Mouse (Mus musculus): Measurements from ENCODE around the gene Lcn9. TPM values are rescaled to one million over a fixed set of nuclear protein-coding genes. Genes with fewer than 3 reads are reported as not detected.
"Not testable (repeated sequence)": the region's sequence is repeated elsewhere in the genome, so short reads cannot be mapped to it uniquely, and the experiment has no call there.

The Lcn9 gene
- polyA plus RNA-seq, 1 experiment from 2014 or later: not detected

- H3K4me1 ChIP-seq (replicated peaks): no peaks in the 10 kb centered on the region
- H3K4me2 ChIP-seq: no peak overlapping the region
- H3K27me3 ChIP-seq: no peaks in the 10 kb centered on the region; the same call in 1 of the 2 replicates
- no peak overlapping the region for H3K9ac ChIP-seq
- no peak overlapping the region for H3K27ac ChIP-seq (replicated peaks)
- ATAC-seq (ENCODE audit: insufficient read depth): no peak
- H3K4me3 ChIP-seq (replicated peaks): no peak overlapping the region
- H3K36me3 ChIP-seq (replicated peaks): no peaks in the 10 kb centered on the region
- WGBS (ENCODE audit: insufficient replicate concordance): 30% methylated on average over 5 of the region's 5 CpGs
- H3K9me3 ChIP-seq (replicated peaks): no peaks in the 10 kb centered on the region
Measured at GRCm38 (mm10) chr2:25798065-25798464, 24.9 kb upstream of the Lcn9 start.

GRCm38 (mm10) chr2:25811711-25812110 lies 11.2 kb upstream of the Lcn9 start:
- Histone ChIP-seq H3K27ac (replicated peaks) (no peak overlapping the region), H3K9me3 (replicated peaks) (no peaks in the 10 kb centered on the region), H3K27me3 (no peaks in the 10 kb centered on the region), H3K4me2 (no peak overlapping the region), H3K4me1 (replicated peaks) (no peaks in the 10 kb centered on the region), H3K9ac (no peak overlapping the region), H3K36me3 (replicated peaks) (no peaks in the 10 kb centered on the region), H3K4me3 (replicated peaks) (no peak overlapping the region)
- WGBS (ENCODE audit: insufficient replicate concordance): 44% methylated on average over 2 of the region's 2 CpGs
- no peak for ATAC-seq (ENCODE audit: insufficient read depth)

GRCm38 (mm10) chr2:25813364-25813763 lies 9.6 kb upstream of the Lcn9 start:
- H3K27ac ChIP-seq (replicated peaks): no peak overlapping the region
- H3K4me1 ChIP-seq (replicated peaks): no peaks in the 10 kb centered on the region
- no peaks in the 10 kb centered on the region for H3K9me3 ChIP-seq (replicated peaks)
- no peak for ATAC-seq (ENCODE audit: insufficient read depth)
- no peak overlapping the region for H3K4me3 ChIP-seq (replicated peaks)
- no peaks in the 10 kb centered on the region for H3K27me3 ChIP-seq
- H3K9ac ChIP-seq: no peak overlapping the region
- 58% methylated on average over 5 of the region's 5 CpGs for WGBS (ENCODE audit: insufficient replicate concordance)
- no peak overlapping the region for H3K4me2 ChIP-seq
- H3K36me3 ChIP-seq (replicated peaks): no peaks in the 10 kb centered on the region

- H3K27ac ChIP-seq (replicated peaks); H3K4me1 ChIP-seq (replicated peaks); H3K36me3 ChIP-seq (replicated peaks); H3K9me3 ChIP-seq (replicated peaks); ATAC-seq (ENCODE audit: insufficient read depth); H3K9ac ChIP-seq; H3K27me3 ChIP-seq; H3K4me2 ChIP-seq; H3K4me3 ChIP-seq (replicated peaks): not testable (repeated sequence)
- WGBS (ENCODE audit: insufficient replicate concordance): 56% methylated on average over 1 of the region's 1 CpGs
Measured at GRCm38 (mm10) chr2:25815748-25816147, 7.2 kb upstream of the Lcn9 start, which contains the start of gene Glt6d1. Gene Glt6d1, minus strand, starts transcription at chr2:25815848.

- 62% methylated on average over 3 of the region's 3 CpGs for WGBS (ENCODE audit: insufficient replicate concordance)
Measured at GRCm38 (mm10) chr2:25824751-25825150, 1.8 kb downstream of the Lcn9 start.

GRCm38 (mm10) chr2:25828344-25828947 lies 5.5 kb downstream of the Lcn9 start:
- H3K36me3 ChIP-seq (replicated peaks): no peaks in the 10 kb centered on the region
- H3K4me1 ChIP-seq (replicated peaks): no peaks in the 10 kb centered on the region
- H3K27ac ChIP-seq (replicated peaks): no peak overlapping the region
- 38% methylated on average over 8 of the region's 8 CpGs for WGBS (ENCODE audit: insufficient replicate concordance)
- no peaks in the 10 kb centered on the region for H3K27me3 ChIP-seq
- H3K9ac ChIP-seq: no peak overlapping the region
- no peaks in the 10 kb centered on the region for H3K9me3 ChIP-seq (replicated peaks)
- no peak overlapping the region for H3K4me3 ChIP-seq (replicated peaks)
- no peak overlapping the region for H3K4me2 ChIP-seq
- ATAC-seq (ENCODE audit: insufficient read depth): no peak

More at GRCm38 (mm10) chr2:25824751-25825150, 1.8 kb downstream of the Lcn9 start:
- no peak overlapping the region for H3K9ac ChIP-seq
- no peaks in the 10 kb centered on the region for H3K4me1 ChIP-seq (replicated peaks)
- no peak for ATAC-seq (ENCODE audit: insufficient read depth)
- H3K9me3 ChIP-seq (replicated peaks): no peaks in the 10 kb centered on the region
- H3K36me3 ChIP-seq (replicated peaks): no peaks in the 10 kb centered on the region
- H3K4me2 ChIP-seq: no peak overlapping the region
- H3K27me3 ChIP-seq: no peaks in the 10 kb centered on the region
- no peak overlapping the region for H3K27ac ChIP-seq (replicated peaks)
- H3K4me3 ChIP-seq (replicated peaks): no peak overlapping the region

- Histone ChIP-seq H3K4me1 (replicated peaks) (no peaks in the 10 kb centered on the region), H3K9ac (no peak overlapping the region), H3K27me3 (no peaks in the 10 kb centered on the region), H3K27ac (replicated peaks) (no peak overlapping the region), H3K9me3 (replicated peaks) (no peaks in the 10 kb centered on the region), H3K4me2 (no peak overlapping the region), H3K36me3 (replicated peaks) (no peaks in the 10 kb centered on the region), H3K4me3 (replicated peaks) (no peak overlapping the region)
- ATAC-seq (ENCODE audit: insufficient read depth): no peak
- 57% methylated on average over 3 of the region's 3 CpGs for WGBS (ENCODE audit: insufficient replicate concordance)
Measured at GRCm38 (mm10) chr2:25830786-25831185, 7.8 kb downstream of the Lcn9 start.

GRCm38 (mm10) chr2:25836291-25836690 lies 13.3 kb downstream of the Lcn9 start:
- Histone ChIP-seq H3K4me3 (replicated peaks) (no peak overlapping the region), H3K27ac (replicated peaks) (no peak overlapping the region), H3K9ac (no peak overlapping the region), H3K4me2 (no peak overlapping the region), H3K9me3 (replicated peaks) (no peaks in the 10 kb centered on the region), H3K27me3 (no peaks in the 10 kb centered on the region), H3K36me3 (replicated peaks) (no peaks in the 10 kb centered on the region), H3K4me1 (replicated peaks) (no peaks in the 10 kb centered on the region)
- ATAC-seq (ENCODE audit: insufficient read depth): no peak
- WGBS (ENCODE audit: insufficient replicate concordance): 17% methylated on average over 5 of the region's 5 CpGs

GRCm38 (mm10) chr2:25842161-25842560 lies 19.2 kb downstream of the Lcn9 start:
- Histone ChIP-seq H3K4me2 (no peak overlapping the region), H3K27me3 (no peaks in the 10 kb centered on the region), H3K4me3 (replicated peaks) (no peak overlapping the region), H3K9ac (no peak overlapping the region), H3K36me3 (replicated peaks) (no peaks in the 10 kb centered on the region), H3K9me3 (replicated peaks) (no peaks in the 10 kb centered on the region), H3K4me1 (replicated peaks) (no peaks in the 10 kb centered on the region), H3K27ac (replicated peaks) (no peak overlapping the region)
- no peak for ATAC-seq (ENCODE audit: insufficient read depth)
- 31% methylated on average over 4 of the region's 4 CpGs for WGBS (ENCODE audit: insufficient replicate concordance)

GRCm38 (mm10) chr2:25842758-25843157 lies 19.8 kb downstream of the Lcn9 start:
- no peak for ATAC-seq (ENCODE audit: insufficient read depth)
- Histone ChIP-seq H3K4me3 (replicated peaks) (no peak overlapping the region), H3K4me1 (replicated peaks) (no peaks in the 10 kb centered on the region), H3K36me3 (replicated peaks) (no peaks in the 10 kb centered on the region), H3K27me3 (no peaks in the 10 kb centered on the region), H3K9ac (no peak overlapping the region), H3K27ac (replicated peaks) (no peak overlapping the region), H3K9me3 (replicated peaks) (no peaks in the 10 kb centered on the region), H3K4me2 (no peak overlapping the region)
- 41% methylated on average over 1 of the region's 1 CpGs for WGBS (ENCODE audit: insufficient replicate concordance)

GRCm38 (mm10) chr2:25844097-25844496 lies 21.1 kb downstream of the Lcn9 start:
- H3K9me3 ChIP-seq (replicated peaks): no peaks in the 10 kb centered on the region

GRCm38 (mm10) chr2:25846516-25846915 lies 23.6 kb downstream of the Lcn9 start:
- WGBS (ENCODE audit: insufficient replicate concordance): 66% methylated on average over 8 of the region's 8 CpGs
- no peak overlapping the region for H3K27ac ChIP-seq (replicated peaks)
- no peaks in the 10 kb centered on the region for H3K4me1 ChIP-seq (replicated peaks)
- H3K36me3 ChIP-seq (replicated peaks): no peaks in the 10 kb centered on the region
- H3K4me3 ChIP-seq (replicated peaks): no peak overlapping the region
- no peaks in the 10 kb centered on the region for H3K9me3 ChIP-seq (replicated peaks)
- ATAC-seq (ENCODE audit: insufficient read depth): no peak
- no peak overlapping the region for H3K4me2 ChIP-seq
- no peaks in the 10 kb centered on the region for H3K27me3 ChIP-seq
- H3K9ac ChIP-seq: no peak overlapping the region

More at GRCm38 (mm10) chr2:25844097-25844496, 21.1 kb downstream of the Lcn9 start:
- Histone ChIP-seq H3K4me1 (replicated peaks) (no peaks in the 10 kb centered on the region), H3K27me3 (no peaks in the 10 kb centered on the region), H3K4me2 (no peak overlapping the region), H3K4me3 (replicated peaks) (no peak overlapping the region), H3K9ac (no peak overlapping the region), H3K27ac (replicated peaks) (no peak overlapping the region), H3K36me3 (replicated peaks) (no peaks in the 10 kb centered on the region)
- ATAC-seq (ENCODE audit: insufficient read depth): no peak
- 63% methylated on average over 3 of the region's 3 CpGs for WGBS (ENCODE audit: insufficient replicate concordance)
